Mouse (Mus musculus) cerebellum, adult 2 months (tissue): ENCODE data around the gene Wdr89.

Source experiments
- CTCF ChIP-seq: fragments of 200-500 bp; IDR thresholded peaks from 2 replicates; pipeline ENCODE4 v1.5.1; 2011; ENCODE audit warnings: low read depth, mild to moderate bottlenecking, control low read depth, low read length, moderate library complexity, borderline replicate concordance; ENCODE audit not compliant: insufficient read depth
- POLR2A ChIP-seq: fragments of 200-500 bp; IDR thresholded peaks from 2 replicates; pipeline ENCODE4 v1.6.1; 2011; ENCODE audit warnings: low read length, control low read depth, borderline replicate concordance; ENCODE audit not compliant: insufficient read depth

DNA sequence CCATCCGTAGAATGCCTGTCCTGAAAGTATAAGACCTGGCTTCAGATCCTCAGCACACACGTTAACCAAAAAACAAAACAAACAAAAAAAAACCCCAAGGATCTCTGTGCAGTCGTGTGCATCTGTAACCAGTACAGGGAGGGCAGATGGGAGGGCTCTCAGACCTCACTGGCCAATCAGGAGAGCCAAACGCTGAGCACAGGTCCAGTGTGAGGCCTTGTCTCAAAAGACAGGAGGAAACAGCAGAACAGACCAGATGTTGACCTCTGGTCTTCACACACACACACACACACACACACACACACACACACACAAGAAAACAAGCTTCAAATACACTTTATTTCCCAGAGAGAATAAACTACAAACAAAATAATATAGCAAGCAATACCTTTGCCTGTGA, 69.8 kb downstream of the Wdr89 start:
- TF ChIP-seq CTCF (no peak), POLR2A (no peak)
